Mouse (Mus musculus): ENCODE results near the gene Lhfp.
"Not testable (repeated sequence)": the region's sequence is repeated elsewhere in the genome, so short reads cannot be mapped to it uniquely, and the experiment has no call there.

Gene Lhfp

GRCm38 (mm10) chr3:53273220-53273619 lies 231.9 kb downstream of the Lhfp start:
- DNase-seq (ENCODE audit: low spot score in 2 of 2), result no peak

GRCm38 (mm10) chr3:53277993-53278392 lies 236.7 kb downstream of the Lhfp start:
- no peak for DNase-seq (ENCODE audit: low spot score in 2 of 2)

GRCm38 (mm10) chr3:53282005-53282404 lies 240.7 kb downstream of the Lhfp start:
- DNase-seq (ENCODE audit: low spot score in 2 of 2), result not testable (repeated sequence)

- no peak for DNase-seq (ENCODE audit: low spot score in 2 of 2)
These were observed 242.7 kb downstream of the Lhfp start for GRCm38 (mm10) chr3:53284023-53284422.

GRCm38 (mm10) chr3:53284471-53285177 lies 243.3 kb downstream of the Lhfp start:
- no peak for DNase-seq (ENCODE audit: low spot score in 2 of 2)

- no peak for DNase-seq (ENCODE audit: low spot score in 2 of 2)
These were observed 247.3 kb downstream of the Lhfp start for GRCm38 (mm10) chr3:53288662-53289061.

GRCm38 (mm10) chr3:53289589-53290219 lies 248.4 kb downstream of the Lhfp start:
- DNase-seq (ENCODE audit: low spot score in 2 of 2), result peak in 1 of 2 experiments; percentile 30

- DNase-seq (ENCODE audit: low spot score in 2 of 2), result no peak
These were observed 249.9 kb downstream of the Lhfp start for GRCm38 (mm10) chr3:53291185-53291584.

GRCm38 (mm10) chr3:53291945-53292344 lies 250.6 kb downstream of the Lhfp start:
- DNase-seq (ENCODE audit: low spot score in 2 of 2), result no peak

GRCm38 (mm10) chr3:53292474-53292873 lies 251.1 kb downstream of the Lhfp start:
- no peak for DNase-seq (ENCODE audit: low spot score in 2 of 2)

GRCm38 (mm10) chr3:53292979-53293378 lies 251.7 kb downstream of the Lhfp start:
- no peak for DNase-seq (ENCODE audit: low spot score in 2 of 2)

- DNase-seq (ENCODE audit: low spot score in 2 of 2), result no peak
These were observed 252.6 kb downstream of the Lhfp start for GRCm38 (mm10) chr3:53293901-53294433.

- no peak for DNase-seq (ENCODE audit: low spot score in 2 of 2)
These were observed 253.5 kb downstream of the Lhfp start for GRCm38 (mm10) chr3:53294855-53295254.

GRCm38 (mm10) chr3:53301866-53302265 lies 260.5 kb downstream of the Lhfp start:
- no peak for DNase-seq (ENCODE audit: low spot score in 2 of 2)

GRCm38 (mm10) chr3:53304123-53304900 lies 263.0 kb downstream of the Lhfp start:
- no peak for DNase-seq (ENCODE audit: low spot score in 2 of 2)

GRCm38 (mm10) chr3:53305860-53306259 lies 264.5 kb downstream of the Lhfp start:
- DNase-seq (ENCODE audit: low spot score in 2 of 2), result no peak

GRCm38 (mm10) chr3:53308649-53309048 lies 267.3 kb downstream of the Lhfp start:
- no peak for DNase-seq (ENCODE audit: low spot score in 2 of 2)

GRCm38 (mm10) chr3:53310093-53310492 lies 268.8 kb downstream of the Lhfp start:
- no peak for DNase-seq (ENCODE audit: low spot score in 2 of 2)

GRCm38 (mm10) chr3:53310615-53311014 lies 269.3 kb downstream of the Lhfp start:
- DNase-seq (ENCODE audit: low spot score in 2 of 2), result no peak
